Mouse (Mus musculus): Measurements from ENCODE around the gene Pgm1.

DNA sequence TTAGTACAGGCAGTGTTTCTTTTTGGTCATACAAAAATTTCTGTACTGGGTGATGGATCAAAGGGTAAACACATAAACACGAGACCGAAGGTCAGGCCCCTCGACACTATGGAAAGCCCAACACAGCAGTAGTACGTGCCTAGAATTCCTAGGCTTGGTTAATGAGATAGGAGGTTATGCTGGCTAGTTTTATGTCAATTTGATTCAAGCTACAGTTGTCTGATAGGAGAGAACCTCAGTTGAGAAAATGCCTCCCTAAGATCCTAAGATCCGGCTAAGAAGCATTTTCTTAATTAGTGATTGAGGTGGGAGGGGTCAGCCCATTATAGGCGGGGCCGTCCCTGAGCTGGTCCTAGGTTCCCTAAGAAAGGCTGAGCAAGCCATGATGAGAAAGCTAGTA lies 72.6 kb downstream of the Pgm1 start:
- TF ChIP-seq CTCF (IDR thresholded peaks at IDR 0.05; ENCODE audit: low read depth) (no peak), EP300 (optimal IDR thresholded peaks at IDR 0.05) (no peak)

Data from stomach, postnatal 0 days (tissue).